Mouse (Mus musculus) kidney, adult 2 months (tissue): ENCODE results near the gene H2-Q2. TPM values are rescaled to one million over a fixed set of nuclear protein-coding genes. Genes with fewer than 3 reads are reported as not detected.
"Not testable (repeated sequence)": the region's sequence is repeated elsewhere in the genome, so short reads cannot be mapped to it uniquely, and the experiment has no call there.

Experiments used
- DNase-seq: peaks from one replicate; pipeline ENCODE4 v3.0.0; 2021
- H3K27ac ChIP-seq: fragments of 200-500 bp; 2 replicates; pipeline ENCODE4 v1.5.1; 2012; ENCODE audit warnings: low read depth, low read length, control low read depth, inconsistent platforms; ENCODE audit not compliant: insufficient read depth
- H3K27me3 ChIP-seq: fragments of 200-500 bp; replicated peaks from 2 replicates; pipeline ENCODE4 v1.6.1; 2012; ENCODE audit warnings: mild to moderate bottlenecking, moderate library complexity, low read length, inconsistent platforms; ENCODE audit not compliant: control insufficient read depth, insufficient read depth
- H3K36me3 ChIP-seq: fragments of 200-500 bp; 2 replicates; pipeline ENCODE4 v1.6.1; 2012; ENCODE audit warnings: mild to moderate bottlenecking, moderate library complexity, low read length, inconsistent platforms; ENCODE audit not compliant: control insufficient read depth, insufficient read depth
- H3K4me1 ChIP-seq: fragments of 200-500 bp; 2 replicates; pipeline ENCODE4 v1.6.1; 2011; ENCODE audit warnings: low read length; ENCODE audit not compliant: control insufficient read depth, insufficient read depth
- H3K4me3 ChIP-seq: fragments of 200-500 bp; 2 replicates; pipeline ENCODE4 v1.5.1; 2011; ENCODE audit warnings: mild to moderate bottlenecking, low read depth, low read length, control low read depth; ENCODE audit not compliant: insufficient read depth
- CTCF ChIP-seq: fragments of 200-500 bp; conservative IDR thresholded peaks from 2 replicates; pipeline ENCODE4 v1.5.1; 2011; ENCODE audit warnings: low read depth, mild to moderate bottlenecking, control low read depth, low read length, moderate library complexity, mixed read lengths; ENCODE audit not compliant: insufficient read depth, insufficient read length
- POLR2A ChIP-seq: fragments of 200-500 bp; IDR thresholded peaks from one replicate; pipeline ENCODE4 v1.6.1; 2011; ENCODE audit warnings: low read depth, low read length, control low read depth
- WGBS: fragments of 180-500 bp; shearing (Covaris S2); methylation state at CpG from one replicate; pipeline ENCODE4 v1.1.7; 2018; 5-methylcytosine and 5-hydroxymethylcytosine counted together
- polyA plus RNA-seq: library from polyadenylated mRNA; depleted of rRNA; stranded (reverse); fragments of >200 nt; gene quantifications from 2 replicates; pipeline ENCODE4 v1.2.3, GENCODE M21; 2012; rRNA removed

Gene H2-Q2
- polyA plus RNA-seq: 2.1 and 2.4 TPM in 2 replicates

GRCm38 (mm10) chr17:35342071-35342671 lies at the start of gene H2-Q2:
Gene H2-Q2 (plus strand): TSS chr17:35342242.
- peaks cover 2% of the 10 kb centered on the region for H3K27me3 ChIP-seq
- WGBS: under 1% methylated on average over 39 of the region's 40 CpGs
- no peak within 1 kb of the TSS for H3K27ac ChIP-seq
- H3K36me3 ChIP-seq: no peaks in the 10 kb centered on the region
- TF ChIP-seq CTCF (no peak), POLR2A (no peak)
- H3K4me1 ChIP-seq: no peaks in the 10 kb centered on the region
- H3K4me3 ChIP-seq: peak within 1 kb of the TSS; percentile 63
- peak; percentile 9 for DNase-seq

- not testable (repeated sequence) for H3K36me3 ChIP-seq, H3K4me3 ChIP-seq, H3K27me3 ChIP-seq, H3K27ac ChIP-seq, H3K4me1 ChIP-seq
- peak; percentile 63 for TF ChIP-seq CTCF
- peak; percentile 59 for DNase-seq
- WGBS: 7% methylated on average over 5 of the region's 5 CpGs
These were observed 46.2 kb upstream of the H2-Q2 start for GRCm38 (mm10) chr17:35295796-35296195.

- not testable (repeated sequence) for H3K27me3 ChIP-seq, H3K27ac ChIP-seq, DNase-seq, H3K4me3 ChIP-seq, H3K36me3 ChIP-seq, H3K4me1 ChIP-seq
- 0 out of 2 replicates have a peak, but pooled peaks have one; percentile 5 for TF ChIP-seq CTCF
- 87% methylated on average over 7 of the region's 7 CpGs for WGBS
These were observed 41.6 kb upstream of the H2-Q2 start for GRCm38 (mm10) chr17:35300261-35300945.

GRCm38 (mm10) chr17:35301645-35302258 lies 40.3 kb upstream of the H2-Q2 start:
- WGBS: 20% methylated on average over 13 of the region's 13 CpGs
- no peaks in the 10 kb centered on the region for H3K36me3 ChIP-seq
- H3K4me3 ChIP-seq: no peak overlapping the region
- DNase-seq: peak; percentile 94
- no peaks in the 10 kb centered on the region for H3K4me1 ChIP-seq
- H3K27me3 ChIP-seq: no peaks in the 10 kb centered on the region
- no peak overlapping the region for H3K27ac ChIP-seq
- TF ChIP-seq POLR2A (no peak), CTCF (peak; percentile 78)

GRCm38 (mm10) chr17:35303271-35303670 lies 38.8 kb upstream of the H2-Q2 start:
- DNase-seq: no peak
- no peak overlapping the region for H3K27ac ChIP-seq
- TF ChIP-seq CTCF (no peak), POLR2A (no peak)
- H3K27me3 ChIP-seq: no peaks in the 10 kb centered on the region
- no peaks in the 10 kb centered on the region for H3K4me1 ChIP-seq
- no peaks in the 10 kb centered on the region for H3K36me3 ChIP-seq
- WGBS: 73% methylated on average over 2 of the region's 2 CpGs
- H3K4me3 ChIP-seq: no peak overlapping the region

GRCm38 (mm10) chr17:35303756-35304350 lies 38.2 kb upstream of the H2-Q2 start:
- DNase-seq: no peak
- Histone ChIP-seq H3K27me3 (no peaks in the 10 kb centered on the region), H3K4me3 (no peak overlapping the region), H3K27ac (no peak overlapping the region), H3K36me3 (no peaks in the 10 kb centered on the region), H3K4me1 (no peaks in the 10 kb centered on the region)
- TF ChIP-seq CTCF (no peak), POLR2A (no peak)
- 75% methylated on average over 10 of the region's 10 CpGs for WGBS

GRCm38 (mm10) chr17:35304478-35304877 lies 37.6 kb upstream of the H2-Q2 start:
- 39% methylated on average over 6 of the region's 6 CpGs for WGBS
- H3K27ac ChIP-seq: no peak overlapping the region
- TF ChIP-seq POLR2A (no peak), CTCF (no peak)
- H3K4me1 ChIP-seq: no peaks in the 10 kb centered on the region
- no peaks in the 10 kb centered on the region for H3K36me3 ChIP-seq
- no peak overlapping the region for H3K4me3 ChIP-seq
- no peaks in the 10 kb centered on the region for H3K27me3 ChIP-seq
- peak; percentile 19 for DNase-seq

GRCm38 (mm10) chr17:35304921-35305320 lies 37.1 kb upstream of the H2-Q2 start:
- 83% methylated on average over 8 of the region's 8 CpGs for WGBS
- H3K36me3 ChIP-seq, H3K27ac ChIP-seq, H3K4me1 ChIP-seq, DNase-seq, H3K27me3 ChIP-seq, H3K4me3 ChIP-seq: not testable (repeated sequence)
